Mouse (Mus musculus): Measurements from ENCODE around the gene Fyttd1. TPM values are rescaled to one million over a fixed set of nuclear protein-coding genes. Genes with fewer than 3 reads are reported as not detected.

Gene Fyttd1
- polyA plus RNA-seq, 1 experiment from 2014 or later: 143 TPM

- peaks cover 16% of the 10 kb centered on the region for H3K36me3 ChIP-seq (replicated peaks; ENCODE audit: control insufficient read depth, insufficient read depth)
- H3K4me1 ChIP-seq (replicated peaks; ENCODE audit: control insufficient read depth, insufficient read depth, low read length): no peaks in the 10 kb centered on the region
- ATAC-seq (ENCODE audit: low FRiP score) (no peak), DNase-seq (ENCODE audit: low spot score) (no peak)
- H3K9ac ChIP-seq: no peak overlapping the region
- no peaks in the 10 kb centered on the region for H3K9me3 ChIP-seq (ENCODE audit: control insufficient read depth, low read length)
- H3K4me2 ChIP-seq (replicated peaks): no peak overlapping the region
- H3K27me3 ChIP-seq (ENCODE audit: control insufficient read depth, insufficient read depth, low read length): no peaks in the 10 kb centered on the region
- no peak overlapping the region for H3K4me3 ChIP-seq (replicated peaks; ENCODE audit: low read length)
- WGBS: 91% methylated on average over 2 of the region's 2 CpGs
- H3K27ac ChIP-seq: no peak overlapping the region
These were observed 73.8 kb downstream of the Fyttd1 start for GRCm38 (mm10) chr16:32951074-32951473.

GRCm38 (mm10) chr16:32953806-32954205 is 76.5 kb downstream of the Fyttd1 start:
- H3K27ac ChIP-seq: no peak overlapping the region
- no peak overlapping the region for H3K4me3 ChIP-seq (replicated peaks; ENCODE audit: low read length)
- ATAC-seq (ENCODE audit: low FRiP score) (no peak), DNase-seq (ENCODE audit: low spot score) (no peak)
- peaks cover 21% of the 10 kb centered on the region for H3K36me3 ChIP-seq (replicated peaks; ENCODE audit: control insufficient read depth, insufficient read depth)
- H3K9ac ChIP-seq: no peak overlapping the region
- no peak overlapping the region for H3K4me2 ChIP-seq (replicated peaks)
- no peaks in the 10 kb centered on the region for H3K4me1 ChIP-seq (replicated peaks; ENCODE audit: control insufficient read depth, insufficient read depth, low read length)
- 87% methylated on average over 5 of the region's 5 CpGs for WGBS
- H3K9me3 ChIP-seq (ENCODE audit: control insufficient read depth, low read length): no peaks in the 10 kb centered on the region
- no peaks in the 10 kb centered on the region for H3K27me3 ChIP-seq (ENCODE audit: control insufficient read depth, insufficient read depth, low read length)

GRCm38 (mm10) chr16:32954304-32954703 is 77.0 kb downstream of the Fyttd1 start:
- H3K4me2 ChIP-seq (replicated peaks): no peak overlapping the region
- H3K36me3 ChIP-seq (replicated peaks; ENCODE audit: control insufficient read depth, insufficient read depth): peaks cover 24% of the 10 kb centered on the region
- DNase-seq (ENCODE audit: low spot score): no peak
- no peaks in the 10 kb centered on the region for H3K27me3 ChIP-seq (ENCODE audit: control insufficient read depth, insufficient read depth, low read length)
- ATAC-seq (ENCODE audit: low FRiP score): no peak
- H3K9ac ChIP-seq: no peak overlapping the region
- H3K27ac ChIP-seq: no peak overlapping the region
- no peak overlapping the region for H3K4me3 ChIP-seq (replicated peaks; ENCODE audit: low read length)
- no peaks in the 10 kb centered on the region for H3K9me3 ChIP-seq (ENCODE audit: control insufficient read depth, low read length)
- 68% methylated on average over 6 of the region's 6 CpGs for WGBS
- no peaks in the 10 kb centered on the region for H3K4me1 ChIP-seq (replicated peaks; ENCODE audit: control insufficient read depth, insufficient read depth, low read length)

GRCm38 (mm10) chr16:32956889-32957288 is 79.6 kb downstream of the Fyttd1 start:
- ATAC-seq (ENCODE audit: low FRiP score) (no peak), DNase-seq (ENCODE audit: low spot score) (no peak)
- no peak overlapping the region for H3K4me3 ChIP-seq (replicated peaks; ENCODE audit: low read length)
- WGBS: 68% methylated on average over 5 of the region's 5 CpGs
- H3K36me3 ChIP-seq (replicated peaks; ENCODE audit: control insufficient read depth, insufficient read depth): peaks cover 49% of the 10 kb centered on the region
- H3K9me3 ChIP-seq (ENCODE audit: control insufficient read depth, low read length): no peaks in the 10 kb centered on the region
- H3K4me2 ChIP-seq (replicated peaks): no peak overlapping the region
- H3K4me1 ChIP-seq (replicated peaks; ENCODE audit: control insufficient read depth, insufficient read depth, low read length): no peaks in the 10 kb centered on the region
- no peak overlapping the region for H3K27ac ChIP-seq
- H3K9ac ChIP-seq: no peak overlapping the region
- H3K27me3 ChIP-seq (ENCODE audit: control insufficient read depth, insufficient read depth, low read length): no peaks in the 10 kb centered on the region

Other genes with a start within 250 kb of the Fyttd1 start
- 17.4 and 20.0 TPM in 2 replicates for gene Tnk2, start 233.6 kb upstream of the Fyttd1 start, polyA plus RNA-seq (2014; fragmentation: Nextera tagmentation; extraction: Ambion mirVana)
- not detected in 2 replicates for gene Muc4, start 141.6 kb upstream of the Fyttd1 start, polyA plus RNA-seq (2014; fragmentation: Nextera tagmentation; extraction: Ambion mirVana)
- gene Muc20, start 80.1 kb upstream of the Fyttd1 start, polyA plus RNA-seq (2014; fragmentation: Nextera tagmentation; extraction: Ambion mirVana): not detected in 2 replicates
- not detected in 2 replicates for gene Smbd1, start 67.0 kb upstream of the Fyttd1 start, polyA plus RNA-seq (2014; fragmentation: Nextera tagmentation; extraction: Ambion mirVana)
- gene Rubcn, start 266 bp downstream of the Fyttd1 start, polyA plus RNA-seq (2014; fragmentation: Nextera tagmentation; extraction: Ambion mirVana): 34.2 and 34.7 TPM in 2 replicates
- gene Lrch3, start 36.6 kb downstream of the Fyttd1 start, polyA plus RNA-seq (2014; fragmentation: Nextera tagmentation; extraction: Ambion mirVana): 46.5 and 53.0 TPM in 2 replicates
- 6.5 and 7.7 TPM in 2 replicates for gene Iqcg, start 178.7 kb downstream of the Fyttd1 start, polyA plus RNA-seq (2014; fragmentation: Nextera tagmentation; extraction: Ambion mirVana)
- gene Rpl35a, start 179.0 kb downstream of the Fyttd1 start, polyA plus RNA-seq (2014; fragmentation: Nextera tagmentation; extraction: Ambion mirVana): 450 and 532 TPM in 2 replicates
- gene Lmln, start 185.0 kb downstream of the Fyttd1 start, polyA plus RNA-seq (2014; fragmentation: Nextera tagmentation; extraction: Ambion mirVana): 3.8 and 4.5 TPM in 2 replicates